Mouse (Mus musculus) natural killer cell, adult 2 months (primary cell): Measurements from ENCODE around the gene Nudt9.

Experiments
- DNase-seq, 2 experiments: peaks; one replicate each; pipeline ENCODE4 v3.0.0; 2022; ENCODE audit warnings: low spot score in 2 of 2

The Nudt9 gene

DNA sequence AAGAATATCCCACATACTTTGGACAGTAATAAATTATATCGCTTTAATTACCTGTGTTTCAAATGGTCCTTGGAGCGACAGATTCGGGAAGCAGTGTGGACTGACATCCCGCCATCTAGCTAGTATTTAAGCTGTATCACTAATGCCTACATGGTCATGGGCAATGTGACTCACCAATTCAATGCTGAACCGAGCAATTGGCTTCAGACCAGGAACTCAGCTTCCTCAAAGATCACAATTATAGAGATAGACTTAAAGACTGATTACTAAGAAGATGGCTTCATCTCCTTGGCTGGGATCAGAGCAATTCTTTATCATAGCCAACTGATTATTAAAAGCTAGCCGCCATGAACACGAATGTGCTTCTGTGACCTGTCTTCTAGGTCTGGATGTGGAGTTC is 31.4 kb downstream of the Nudt9 start, which contains the start of gene Gm17660:
Gene Gm17660, minus strand, starts transcription at position 101 of the 400 bp plus-strand sequence.
- DNase-seq = no peak

DNA sequence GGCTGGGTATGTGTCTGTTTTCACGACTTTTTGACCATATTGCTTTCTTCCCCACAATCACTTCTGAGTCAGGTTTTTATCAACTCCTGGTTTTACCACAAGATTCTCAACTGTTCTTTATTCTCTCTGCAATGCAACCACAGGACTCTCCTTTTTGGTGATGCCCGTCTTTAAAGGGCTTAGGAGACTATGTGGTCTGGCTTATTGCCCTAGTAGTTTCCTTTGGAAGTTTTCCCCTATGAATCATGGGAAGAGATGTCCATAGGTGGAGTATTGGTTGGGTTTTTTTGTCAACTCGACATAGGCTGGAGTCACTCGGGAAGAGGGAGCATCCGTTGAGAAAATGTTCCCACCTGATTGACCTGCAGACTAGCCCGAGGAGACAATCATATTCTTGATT is 34.6 kb downstream of the Nudt9 start:
- DNase-seq = no peak

DNA sequence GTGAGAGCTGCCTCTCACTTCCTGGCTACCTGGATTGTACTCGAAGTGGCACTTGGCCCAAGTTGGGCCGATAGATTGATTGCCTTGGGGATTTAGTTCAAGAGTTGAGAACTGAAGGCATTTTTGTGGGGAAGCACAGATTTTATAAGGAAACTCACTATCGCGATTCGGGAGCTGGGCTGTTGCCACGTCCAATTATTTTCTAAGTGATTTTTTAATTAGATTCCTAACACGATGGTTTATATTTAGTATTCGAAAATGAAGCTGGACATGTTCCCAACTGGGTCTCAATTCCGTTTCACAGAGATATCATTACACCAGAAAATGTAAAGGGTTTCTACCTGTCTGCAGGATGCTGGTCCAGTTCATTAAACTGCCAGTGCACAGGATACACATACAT is 39.3 kb downstream of the Nudt9 start:
- DNase-seq = no peak

DNA sequence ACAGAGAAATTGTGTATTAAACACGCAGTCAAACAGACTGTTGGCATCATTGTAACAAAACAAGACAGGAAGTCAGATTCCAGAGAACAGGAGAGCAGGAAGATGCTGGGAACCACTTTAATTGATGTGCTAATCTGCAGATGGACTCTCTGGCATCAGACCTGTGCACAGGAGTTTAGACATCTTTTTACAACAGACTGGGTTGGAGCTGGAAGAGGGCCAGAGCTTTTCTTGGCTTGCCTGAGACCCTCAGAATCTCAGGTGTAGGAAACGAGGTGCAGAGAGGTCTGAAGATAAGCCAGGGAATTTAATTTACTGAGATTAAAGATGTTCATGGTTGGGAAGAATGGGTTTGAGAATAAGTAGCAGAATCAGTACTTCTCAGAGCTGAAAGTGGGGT is 43.6 kb downstream of the Nudt9 start:
- DNase-seq = no peak

DNA sequence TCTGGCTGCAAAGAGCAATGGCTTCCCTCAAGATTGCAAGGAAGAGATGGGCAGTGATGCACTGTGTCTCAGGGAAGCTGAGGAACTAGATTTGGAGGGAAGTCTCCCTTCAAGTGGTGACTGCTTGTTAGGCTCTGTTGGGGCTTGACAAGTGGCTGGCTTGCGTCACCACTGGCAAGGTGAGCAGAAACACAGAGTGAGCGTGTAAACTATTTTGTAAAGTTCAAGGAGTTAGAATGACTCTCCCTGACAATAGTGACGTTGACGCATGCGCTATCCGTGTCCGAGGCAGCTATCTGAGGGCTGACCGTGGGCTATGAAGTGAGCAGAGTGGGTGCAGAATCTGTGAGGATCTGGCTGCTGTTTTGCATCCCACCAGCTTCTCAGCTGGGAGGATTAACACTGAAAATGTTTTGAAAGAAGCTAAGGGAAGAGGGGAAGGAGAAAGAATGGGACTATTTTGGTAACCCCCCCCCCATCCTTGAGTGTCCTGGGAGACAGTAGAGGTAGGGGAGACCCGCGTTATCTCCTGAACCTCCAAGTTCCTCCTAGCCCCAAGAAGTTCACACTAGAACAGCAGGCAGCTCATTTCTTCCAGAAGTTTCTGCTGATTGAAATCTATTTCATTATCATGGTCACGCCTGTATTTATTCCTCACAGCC is 49.4 kb downstream of the Nudt9 start:
- no peak for DNase-seq

DNA sequence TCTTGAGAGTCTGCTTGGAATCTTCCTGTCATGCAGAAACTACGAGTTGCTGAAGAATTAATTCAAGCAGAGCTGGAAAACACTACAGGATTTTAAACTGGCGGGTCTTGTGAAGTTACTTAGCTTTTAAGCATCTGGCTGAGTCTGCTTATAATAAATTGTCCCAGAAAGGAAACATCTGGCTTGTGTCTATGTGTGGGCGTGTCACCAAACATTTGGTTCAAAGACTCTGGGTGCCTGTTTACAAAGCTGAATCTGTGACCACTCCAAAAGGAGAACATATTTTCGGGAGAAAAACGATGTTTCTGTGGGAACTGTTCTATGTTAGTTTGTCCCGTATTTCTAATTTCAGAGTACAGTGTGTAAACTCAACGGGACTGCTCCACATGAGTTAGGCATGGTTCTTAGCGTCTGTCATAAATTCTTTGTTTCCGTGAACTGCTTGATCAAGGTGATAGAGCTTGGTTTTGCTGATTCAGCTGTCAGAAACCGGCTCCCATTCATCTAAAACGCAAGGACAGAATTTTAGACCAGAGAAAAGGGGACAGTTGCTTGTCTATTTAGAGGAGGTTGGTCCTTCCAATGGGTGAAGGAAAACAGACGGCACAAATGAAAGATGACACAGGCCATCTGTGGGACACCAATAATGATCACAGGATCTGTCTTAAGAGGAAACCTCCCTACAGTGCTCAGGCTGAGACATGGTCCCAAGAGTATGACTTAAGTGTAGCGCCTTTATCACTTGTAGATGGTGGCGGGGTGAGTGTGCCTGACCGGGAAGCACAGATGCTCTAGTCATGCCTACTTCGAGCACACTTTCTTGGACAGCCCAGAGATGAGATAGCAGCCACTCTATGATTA is 50.2 kb downstream of the Nudt9 start:
- no peak for DNase-seq

DNA sequence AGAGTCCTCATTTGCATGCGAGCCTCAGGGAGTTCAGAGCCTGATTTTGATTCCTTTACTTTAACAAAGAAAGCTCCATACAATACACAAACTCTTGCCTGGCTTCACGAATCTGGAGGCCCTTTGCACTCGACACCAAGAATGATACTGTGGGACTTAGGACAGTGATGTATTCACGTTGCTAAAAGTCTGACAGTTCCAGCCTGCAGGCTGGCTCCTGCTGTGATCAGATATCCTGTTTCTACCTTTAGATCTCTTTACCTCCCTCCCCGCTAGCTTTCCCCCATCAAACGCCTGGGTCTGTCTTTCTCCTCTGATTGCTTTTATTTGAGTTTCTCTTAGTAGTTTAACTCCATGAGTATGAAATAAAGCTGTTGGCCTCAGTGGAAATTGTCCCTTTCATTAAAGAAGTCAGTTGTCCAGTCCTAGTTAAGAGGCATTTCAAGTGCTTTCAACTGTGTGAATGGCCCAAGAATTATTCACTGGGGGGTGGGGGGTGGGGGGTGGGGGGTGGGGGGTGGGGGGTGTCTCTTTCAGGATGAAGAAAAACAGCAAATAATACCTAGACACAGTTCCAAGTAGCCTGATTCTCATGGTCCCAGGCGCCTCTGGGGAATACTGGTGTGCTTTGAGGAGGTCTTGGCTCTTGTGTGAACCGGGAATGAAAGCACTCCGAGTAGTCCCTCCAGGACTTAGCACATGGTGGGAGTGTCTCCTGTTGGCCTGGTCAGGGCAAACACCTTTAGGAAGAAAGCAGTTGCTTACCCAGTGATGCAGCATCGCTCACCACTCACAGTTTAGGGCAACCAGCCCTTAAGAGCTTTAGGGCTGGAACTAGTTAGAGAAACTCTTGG is 55.8 kb downstream of the Nudt9 start:
- DNase-seq = no peak

DNA sequence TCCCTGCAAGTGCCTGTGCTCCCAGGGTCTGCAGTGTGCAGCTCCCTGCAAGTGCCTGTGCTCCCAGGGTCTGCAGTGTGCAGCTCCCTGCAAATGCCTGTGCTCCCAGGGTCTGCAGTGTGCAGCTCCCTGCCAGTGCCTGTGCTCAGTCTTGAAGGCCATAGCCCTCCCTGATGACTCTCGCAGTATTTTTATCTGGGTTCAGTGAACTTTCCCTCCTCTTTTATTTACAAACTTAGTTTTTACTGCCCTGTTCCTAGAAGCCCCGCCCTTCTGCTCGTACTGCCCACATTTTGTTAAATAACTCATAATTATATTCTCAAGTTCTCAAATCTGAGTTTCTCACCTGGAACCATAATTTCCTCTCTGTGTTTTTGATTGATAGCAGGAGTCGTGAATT is 57.1 kb downstream of the Nudt9 start:
- DNase-seq = no peak

DNA sequence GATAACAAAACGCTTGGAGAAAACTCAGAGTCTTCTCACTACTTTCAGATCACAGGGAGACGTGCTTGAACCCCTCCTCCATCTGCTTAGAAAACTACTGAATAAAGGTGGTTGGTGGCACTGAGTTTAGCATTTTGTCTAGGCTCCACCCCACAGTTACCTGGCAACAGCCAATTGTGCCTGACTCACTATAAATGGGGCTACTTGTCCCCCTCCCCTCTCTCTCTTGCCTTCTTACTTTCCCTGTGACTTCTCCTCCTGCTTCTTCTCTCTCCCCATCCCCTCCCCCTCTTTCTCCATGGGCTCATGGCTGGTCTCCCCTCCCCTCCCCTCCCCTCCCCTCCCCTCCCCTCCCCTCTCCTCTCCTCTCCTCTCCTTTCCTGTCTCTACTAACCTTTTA is 58.0 kb downstream of the Nudt9 start:
- no peak for DNase-seq

DNA sequence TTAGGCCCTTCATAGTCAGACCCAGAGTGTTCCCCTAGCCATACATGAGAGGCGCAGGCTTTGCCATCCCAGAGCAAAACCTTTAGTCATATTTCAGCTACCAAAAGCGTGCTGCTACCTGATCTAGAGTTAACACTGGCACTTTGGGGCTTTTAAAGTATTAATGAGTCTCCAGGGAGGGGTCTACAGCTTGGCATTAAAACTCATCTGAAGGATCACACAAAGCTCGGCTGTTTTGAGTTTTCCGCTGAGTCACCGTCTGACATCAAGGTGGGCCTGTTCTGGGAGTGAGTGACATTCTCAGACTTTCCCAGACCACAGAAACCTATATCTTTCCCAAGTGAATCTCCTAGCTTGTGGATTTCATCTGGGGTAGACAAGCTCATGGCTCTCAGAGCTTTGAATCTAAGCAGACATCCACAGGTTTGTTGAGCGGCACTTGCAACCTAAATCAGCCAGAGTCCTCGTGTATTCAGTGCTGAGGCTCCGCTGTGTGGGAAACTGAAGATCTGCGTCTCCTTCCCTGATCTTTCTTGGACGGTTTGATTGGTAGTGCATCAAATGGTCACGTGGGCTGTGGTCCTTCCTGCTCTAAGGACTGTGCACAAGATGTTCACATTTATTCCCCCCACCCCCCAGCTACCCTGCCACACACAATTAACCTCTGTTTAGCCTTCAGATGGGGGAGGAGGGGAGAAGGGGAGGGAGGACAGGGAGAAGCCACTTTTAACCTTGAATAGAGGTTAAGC is 62.2 kb downstream of the Nudt9 start:
- DNase-seq = no peak

DNA sequence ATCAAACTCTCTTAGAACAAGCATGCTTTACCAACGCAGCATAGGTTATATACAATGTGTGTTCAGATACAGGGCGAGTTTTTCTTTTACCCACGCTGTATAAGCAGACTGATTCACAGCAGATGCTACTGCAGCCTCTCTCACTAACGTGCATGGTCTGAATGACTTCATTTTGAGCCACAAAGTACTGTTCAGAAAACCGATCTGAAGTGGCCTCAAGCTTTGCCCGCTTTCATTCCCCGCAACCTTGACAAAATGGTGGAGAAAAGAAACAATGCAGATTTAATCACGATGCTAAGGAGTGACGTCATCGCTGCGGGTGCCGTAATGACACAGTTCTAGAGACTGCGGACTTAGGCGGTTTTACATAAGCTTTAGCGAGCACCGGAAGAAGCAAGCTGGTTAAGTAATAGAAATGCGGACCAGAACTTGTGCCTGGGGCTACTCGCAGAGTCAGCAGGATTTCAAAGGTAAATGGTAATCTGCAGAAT is 62.8 kb downstream of the Nudt9 start:
- DNase-seq = no peak

DNA sequence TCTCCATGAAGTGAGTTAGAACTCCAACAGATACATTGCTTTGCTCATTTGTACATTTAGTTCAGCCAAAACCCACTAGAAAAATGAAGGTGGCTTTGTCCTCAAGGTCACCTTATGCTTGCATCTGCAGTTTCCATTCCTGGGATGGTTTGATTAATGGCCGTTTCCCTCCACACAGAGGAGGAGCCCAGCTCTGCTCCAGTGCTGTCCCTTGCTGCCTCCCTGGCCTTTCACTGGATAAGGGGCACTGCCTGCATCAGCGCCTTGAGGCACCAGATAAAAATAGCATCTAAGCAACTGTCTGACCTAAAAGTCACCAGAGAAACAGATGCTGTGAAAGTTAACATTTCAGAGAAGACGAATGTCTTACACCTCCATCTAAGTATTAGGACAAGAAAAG is 63.4 kb downstream of the Nudt9 start:
- DNase-seq = no peak

DNA sequence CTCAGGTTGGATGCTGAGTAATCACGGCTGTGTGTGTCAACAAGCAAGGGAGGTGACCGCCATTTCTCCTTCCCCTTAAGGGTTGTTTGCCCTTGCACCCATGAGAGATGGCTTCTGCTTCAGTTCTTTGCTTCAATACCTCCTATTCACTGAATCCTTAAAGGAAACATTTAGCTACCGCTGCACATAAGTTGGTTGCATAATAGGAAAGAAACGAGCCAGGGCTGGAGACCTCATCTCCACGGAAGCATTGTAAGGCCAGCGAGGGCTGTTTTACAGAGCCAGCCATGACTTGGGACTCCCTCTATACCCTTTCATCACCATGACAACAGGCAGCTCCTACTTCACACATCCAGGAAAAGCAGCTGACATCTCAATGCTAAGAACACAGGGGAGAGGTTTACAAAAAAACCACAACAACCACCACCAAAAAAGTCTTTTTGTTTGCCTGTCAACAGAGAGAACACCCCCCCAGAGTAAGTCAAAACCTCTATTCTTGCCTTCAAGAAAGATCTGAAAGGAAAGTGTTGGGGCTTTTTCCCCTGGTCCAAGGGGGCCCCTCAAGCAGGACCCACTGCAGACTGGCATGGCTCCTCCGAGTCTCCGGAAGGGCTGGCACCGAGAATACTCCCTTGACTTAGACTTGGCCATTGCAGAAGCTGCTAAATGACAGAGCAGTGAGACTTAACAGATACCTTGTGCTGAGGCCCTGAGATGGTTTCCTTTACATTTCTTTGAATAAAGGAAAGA is 64.2 kb downstream of the Nudt9 start:
- DNase-seq = no peak

DNA sequence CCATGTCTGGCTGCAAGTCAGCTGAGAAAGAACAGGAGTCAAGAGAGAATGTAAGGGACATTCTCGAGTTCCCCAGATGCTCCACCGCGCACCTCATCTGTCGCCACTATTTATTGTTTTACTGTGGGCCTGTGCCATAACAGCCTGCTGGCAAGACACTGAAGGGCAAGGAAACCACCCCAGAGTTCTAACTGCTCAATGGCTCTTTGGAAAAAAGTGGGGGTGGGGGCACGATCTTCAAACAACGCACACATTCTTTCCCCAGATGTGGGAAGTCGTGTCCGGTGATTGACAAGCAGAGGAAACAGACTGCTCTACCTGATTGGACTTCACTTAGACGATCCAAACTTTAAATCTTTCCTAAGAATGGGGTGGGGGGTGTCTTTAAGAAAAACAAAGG is 65.9 kb downstream of the Nudt9 start:
- no peak for DNase-seq

DNA sequence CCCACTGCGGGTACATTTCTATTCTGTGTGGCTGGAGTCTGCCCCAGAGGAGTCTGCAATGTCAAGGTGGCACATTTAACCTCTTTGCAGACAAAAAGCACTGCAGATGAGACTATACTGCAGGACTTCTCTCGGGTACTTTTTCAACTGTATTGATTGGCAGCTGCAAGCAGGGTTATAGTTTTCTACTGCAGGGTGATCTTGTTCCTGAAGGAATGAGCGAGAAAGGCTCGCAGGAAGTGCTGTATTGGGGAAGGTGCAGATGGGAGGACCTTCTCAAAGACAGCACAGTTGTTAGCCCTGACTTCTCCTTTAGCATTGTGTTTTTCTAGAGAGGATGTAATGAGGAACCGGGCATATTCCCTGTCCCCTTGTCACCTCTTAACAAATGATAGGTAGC is 66.4 kb downstream of the Nudt9 start:
- no peak for DNase-seq

DNA sequence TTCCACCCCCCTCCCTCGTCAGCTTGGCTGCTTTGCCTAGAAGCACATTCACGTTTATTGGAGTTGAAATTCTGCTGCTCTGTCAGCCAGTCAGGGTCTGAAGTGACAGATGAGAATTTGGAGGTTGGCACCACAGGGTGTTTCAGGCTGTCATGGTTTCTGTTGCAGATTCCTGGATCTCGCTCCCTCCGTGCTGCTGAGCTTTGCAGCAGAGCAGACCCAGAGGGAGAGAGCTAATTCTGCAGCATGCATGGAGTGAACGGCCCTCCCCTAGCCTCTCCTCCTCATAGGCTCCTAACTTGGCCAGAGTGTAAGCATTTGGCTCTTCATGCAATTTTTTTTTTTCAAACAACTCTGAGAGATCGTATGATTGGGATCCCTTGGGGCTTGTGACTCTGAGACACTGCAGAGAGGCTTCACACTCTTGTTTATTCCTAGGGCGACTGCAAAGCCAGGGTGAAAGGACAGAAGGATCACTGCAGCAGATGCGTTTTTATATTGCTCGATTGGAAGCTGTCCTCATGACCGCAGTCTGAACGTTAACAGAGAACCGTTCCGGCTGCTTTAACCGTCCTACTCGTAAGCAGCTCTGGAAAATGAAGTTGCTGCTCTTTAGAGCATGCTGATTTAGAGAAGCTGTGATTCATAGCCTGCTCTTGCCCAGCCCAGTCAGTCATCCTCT is 67.5 kb downstream of the Nudt9 start, which contains the start of gene Sparcl1:
Gene Sparcl1, minus strand, starts transcription at position 243 of the 682 bp plus-strand sequence.
- DNase-seq = no peak
